Mouse (Mus musculus): ENCODE results near the gene Crocc2.

DNA sequence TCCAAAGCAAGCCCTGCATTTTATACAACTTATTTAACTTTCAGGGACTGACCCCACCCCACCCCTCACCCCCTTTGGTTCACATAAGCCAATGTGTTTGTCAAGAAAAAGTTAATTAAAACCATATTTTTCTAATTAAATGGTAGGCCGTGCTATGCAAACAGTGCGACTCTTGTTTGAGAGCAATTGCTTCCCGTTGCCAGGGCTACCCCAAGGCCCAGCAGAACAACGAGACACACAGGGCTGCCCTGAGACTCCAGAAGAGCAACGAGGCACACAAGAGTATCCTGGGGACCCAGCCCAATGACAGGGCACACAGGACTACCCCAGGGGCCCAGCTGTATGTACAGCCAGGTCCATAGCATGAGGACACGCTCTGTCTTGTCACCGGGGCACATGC lies 52.3 kb downstream of the Crocc2 start:
- no peak for TF ChIP-seq CTCF (IDR thresholded peaks at IDR 0.05; ENCODE audit: low read depth)
- TF ChIP-seq EP300 (IDR thresholded peaks at IDR 0.05; ENCODE audit: low read depth): no peak

Measured in heart, postnatal 0 days (tissue).